Mouse (Mus musculus): ENCODE results near the gene Fam189b.
A peak's percentile ranks its signal among the peaks of the same experiment; 100 is the strongest.
"Not testable (repeated sequence)": the region's sequence is repeated elsewhere in the genome, so short reads cannot be mapped to it uniquely, and the experiment has no call there.

Fam189b gene

DNA sequence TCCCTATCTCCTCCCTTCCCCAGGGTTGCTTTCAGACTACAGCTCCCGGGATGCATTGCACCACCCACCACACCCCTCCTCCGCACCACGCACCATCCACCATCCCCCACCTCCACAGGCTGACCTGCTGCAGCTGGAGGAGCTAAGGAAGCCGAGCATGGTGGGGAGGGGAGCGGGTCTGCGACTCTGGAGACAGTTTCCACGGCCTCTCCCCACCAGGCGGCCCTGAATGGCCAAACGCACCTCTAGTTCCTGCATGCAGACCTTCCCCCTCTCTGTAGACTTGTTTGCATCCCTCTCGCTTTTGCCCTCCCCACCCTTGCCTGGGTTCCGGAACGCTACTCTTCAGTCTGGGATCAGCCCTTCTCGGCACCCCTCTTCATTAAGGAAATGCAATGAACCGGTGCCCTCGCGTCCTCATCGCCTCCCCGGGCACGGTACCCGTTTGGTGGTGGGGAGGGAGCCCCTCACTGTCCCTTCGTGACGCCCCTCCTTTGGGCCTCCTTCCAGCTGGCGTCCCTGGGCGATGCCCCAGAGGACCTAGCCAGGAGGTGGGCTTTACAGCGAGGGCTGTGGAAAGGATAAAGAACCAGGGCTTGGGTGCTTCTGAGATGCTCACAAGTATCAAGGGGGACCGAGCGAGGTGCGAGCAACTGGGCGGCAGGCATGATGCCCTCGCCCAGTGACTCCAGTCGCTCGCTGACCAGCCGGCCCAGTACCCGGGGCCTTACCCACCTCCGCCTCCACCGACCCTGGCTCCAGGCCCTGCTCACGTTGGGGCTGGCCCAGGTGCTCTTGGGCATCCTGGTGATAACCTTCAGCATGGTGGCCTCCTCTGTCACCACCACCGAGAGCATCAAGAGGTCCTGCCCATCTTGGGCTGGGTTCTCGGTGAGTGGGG lies at the start of gene Fam189b:
TSS of gene Fam189b (plus strand) at position 86 of the 901 bp plus-strand sequence.
- peak; percentile 69 to 79 for DNase-seq (ENCODE audit: low spot score in 2 of 2)

- no peak for DNase-seq (ENCODE audit: low spot score in 2 of 2)
Measured at GRCm38 (mm10) chr3:89133752-89134151, 49.2 kb upstream of the Fam189b start.

GRCm38 (mm10) chr3:89135958-89136357 lies 47.0 kb upstream of the Fam189b start, which contains the start of gene Pklr:
TSS of gene Pklr (plus strand) at chr3:89136142.
- no peak for DNase-seq (ENCODE audit: low spot score in 2 of 2)

GRCm38 (mm10) chr3:89136365-89136764 lies 46.6 kb upstream of the Fam189b start:
- no peak for DNase-seq (ENCODE audit: low spot score in 2 of 2)

DNA sequence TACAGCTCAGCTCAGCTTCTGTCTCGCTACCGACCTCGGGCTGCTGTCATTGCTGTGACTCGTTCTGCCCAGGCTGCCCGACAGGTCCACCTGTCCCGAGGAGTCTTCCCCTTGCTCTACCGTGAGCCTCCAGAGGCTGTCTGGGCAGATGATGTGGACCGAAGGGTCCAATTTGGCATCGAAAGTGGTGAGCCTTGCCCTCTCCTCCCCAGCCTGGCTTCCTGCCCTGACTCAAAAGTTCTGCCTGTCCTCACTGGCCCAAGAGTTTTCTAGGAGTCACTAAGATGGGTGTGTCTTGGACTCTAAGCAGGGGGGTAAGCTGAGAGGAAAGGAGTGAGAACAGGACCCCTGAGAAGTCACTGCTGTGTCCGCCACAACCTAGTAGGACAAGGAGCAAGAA lies 38.1 kb upstream of the Fam189b start:
- DNase-seq (ENCODE audit: low spot score in 2 of 2), result no peak

DNA sequence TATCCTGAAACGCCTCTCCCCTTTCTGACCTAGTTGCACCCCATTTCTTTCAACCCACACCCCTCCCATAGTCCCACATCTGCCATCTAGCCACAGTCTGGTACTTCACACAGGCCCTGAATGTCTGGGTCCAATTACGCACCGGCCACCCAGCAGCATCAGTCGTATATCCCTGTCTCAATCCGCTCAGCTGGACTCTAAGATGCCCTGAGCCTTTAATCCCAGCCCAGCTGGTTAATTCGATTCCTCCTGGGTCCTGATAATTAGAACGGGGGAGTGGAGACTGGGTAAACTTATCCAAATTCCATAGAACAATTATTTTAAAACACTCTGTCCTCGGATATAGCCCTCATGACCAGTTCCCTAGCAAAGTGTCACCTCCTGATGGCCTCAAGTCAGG lies 37.4 kb upstream of the Fam189b start:
- no peak for DNase-seq (ENCODE audit: low spot score in 2 of 2)

GRCm38 (mm10) chr3:89147101-89147978 lies 35.6 kb upstream of the Fam189b start:
- no peak for DNase-seq (ENCODE audit: low spot score in 2 of 2)

- DNase-seq (ENCODE audit: low spot score in 2 of 2), result no peak
Measured at GRCm38 (mm10) chr3:89147979-89148311, 35.0 kb upstream of the Fam189b start.

DNA sequence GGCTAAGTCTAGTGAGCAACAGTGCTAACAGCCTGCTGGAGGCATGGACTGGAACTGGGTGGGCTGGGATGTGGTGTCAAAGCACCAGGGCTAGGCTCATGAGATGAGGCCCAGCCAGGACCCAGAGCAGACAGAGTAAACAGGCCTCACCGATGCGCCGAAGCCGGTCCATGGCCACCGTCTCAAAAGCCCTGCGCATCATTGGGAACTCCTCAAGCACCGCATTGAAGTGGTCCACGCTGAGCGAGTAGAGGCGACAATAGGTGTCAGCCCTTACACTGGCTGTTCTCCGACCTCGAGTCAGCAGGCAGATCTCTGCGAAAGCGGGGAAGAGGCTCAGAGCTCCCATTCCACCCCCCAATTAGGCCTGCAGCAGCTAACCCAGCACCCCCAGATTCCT lies 34.4 kb upstream of the Fam189b start:
- DNase-seq (ENCODE audit: low spot score in 2 of 2), result no peak

- DNase-seq (ENCODE audit: low spot score in 2 of 2), result no peak
Measured at GRCm38 (mm10) chr3:89152084-89152835, 30.7 kb upstream of the Fam189b start.

DNA sequence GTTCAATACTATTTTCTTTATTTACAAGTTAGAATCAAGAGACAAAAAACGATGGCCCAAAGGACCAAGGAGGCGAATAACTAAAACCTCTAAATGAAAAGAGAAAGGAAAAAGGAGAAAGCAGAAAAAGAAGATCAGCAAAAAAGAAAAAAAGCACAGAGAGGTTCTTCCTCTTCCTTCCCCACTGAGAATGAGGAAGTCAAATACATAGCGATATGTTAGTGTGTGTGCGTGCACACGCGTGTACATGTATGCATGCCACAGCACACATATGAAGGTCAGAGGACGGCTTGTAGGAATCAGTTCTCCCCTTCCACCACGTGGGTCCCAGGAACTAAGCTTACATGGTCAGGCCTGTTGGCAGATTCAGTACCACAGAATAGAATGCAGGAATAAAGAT lies 26.0 kb upstream of the Fam189b start:
- no peak for DNase-seq (ENCODE audit: low spot score in 2 of 2)

GRCm38 (mm10) chr3:89158651-89159050 lies 24.3 kb upstream of the Fam189b start:
- no peak for DNase-seq (ENCODE audit: low spot score in 2 of 2)

- DNase-seq (ENCODE audit: low spot score in 2 of 2), result no peak
Measured at GRCm38 (mm10) chr3:89159211-89159610, 23.7 kb upstream of the Fam189b start.

- DNase-seq (ENCODE audit: low spot score in 2 of 2), result peak in 1 of 2 experiments; percentile 78
Measured at GRCm38 (mm10) chr3:89159616-89160344, 23.2 kb upstream of the Fam189b start, which contains the start of gene Hcn3. TSS of gene Hcn3 (minus strand) at chr3:89160196.

DNA sequence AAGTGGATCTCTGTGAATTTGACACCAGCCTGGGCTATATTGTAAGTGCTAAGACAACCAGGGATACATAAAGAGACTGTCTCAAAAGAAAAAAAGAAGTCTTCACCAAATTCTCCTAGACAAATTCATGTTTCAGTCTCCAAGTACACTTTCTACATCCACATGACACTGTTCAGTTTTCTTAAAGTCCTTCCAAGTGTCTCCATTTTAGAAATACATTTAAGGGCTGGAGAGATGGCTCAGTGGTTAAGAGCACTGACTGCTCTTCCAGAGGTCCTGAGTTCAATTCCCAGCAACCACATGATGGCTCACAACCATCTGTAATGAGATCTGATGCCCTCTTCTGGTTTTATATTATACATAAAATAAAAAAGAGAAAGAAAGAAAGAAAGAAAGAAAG lies 21.7 kb upstream of the Fam189b start:
- not testable (repeated sequence) for DNase-seq (ENCODE audit: low spot score in 2 of 2)

DNA sequence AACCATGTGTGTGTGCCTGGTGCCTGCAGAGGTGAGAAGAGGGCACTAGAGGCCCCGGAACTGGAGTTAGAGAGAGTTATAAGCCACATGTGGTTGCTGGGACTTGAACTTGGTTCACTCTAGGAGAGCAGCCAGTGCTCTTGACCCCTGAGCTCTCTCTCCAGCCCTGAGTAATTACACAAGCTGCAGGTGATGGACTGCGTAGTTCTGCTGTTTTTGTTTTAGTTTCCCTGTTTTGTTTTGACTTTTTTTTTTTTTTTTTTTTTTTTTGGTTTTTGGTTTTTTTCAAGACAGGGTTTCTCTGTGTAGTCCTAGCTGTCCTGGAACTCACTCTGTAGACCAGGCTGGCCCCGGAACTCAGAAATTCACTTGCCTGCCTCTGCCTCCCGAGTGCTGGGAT lies 21.2 kb upstream of the Fam189b start:
- DNase-seq (ENCODE audit: low spot score in 2 of 2), result no peak

DNA sequence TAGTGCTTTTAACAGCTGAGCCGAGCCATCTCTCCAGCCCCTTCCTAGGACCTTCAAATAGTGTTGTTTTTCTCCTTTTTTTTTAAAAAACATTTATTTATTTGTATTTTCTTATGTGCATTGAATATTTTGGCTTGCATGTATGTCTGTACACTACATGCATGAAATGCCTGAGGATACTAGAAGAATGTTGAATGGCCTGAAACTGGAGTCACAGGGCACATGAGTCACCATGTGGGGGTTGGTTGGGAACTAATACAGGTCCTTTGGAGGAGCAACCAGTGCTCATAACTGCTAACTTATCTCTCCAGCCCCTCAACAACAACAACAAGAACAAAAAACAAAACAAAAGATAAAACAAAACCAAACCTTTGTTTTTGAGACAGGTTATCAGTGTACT lies 19.8 kb upstream of the Fam189b start:
- DNase-seq (ENCODE audit: low spot score in 2 of 2), result no peak

DNA sequence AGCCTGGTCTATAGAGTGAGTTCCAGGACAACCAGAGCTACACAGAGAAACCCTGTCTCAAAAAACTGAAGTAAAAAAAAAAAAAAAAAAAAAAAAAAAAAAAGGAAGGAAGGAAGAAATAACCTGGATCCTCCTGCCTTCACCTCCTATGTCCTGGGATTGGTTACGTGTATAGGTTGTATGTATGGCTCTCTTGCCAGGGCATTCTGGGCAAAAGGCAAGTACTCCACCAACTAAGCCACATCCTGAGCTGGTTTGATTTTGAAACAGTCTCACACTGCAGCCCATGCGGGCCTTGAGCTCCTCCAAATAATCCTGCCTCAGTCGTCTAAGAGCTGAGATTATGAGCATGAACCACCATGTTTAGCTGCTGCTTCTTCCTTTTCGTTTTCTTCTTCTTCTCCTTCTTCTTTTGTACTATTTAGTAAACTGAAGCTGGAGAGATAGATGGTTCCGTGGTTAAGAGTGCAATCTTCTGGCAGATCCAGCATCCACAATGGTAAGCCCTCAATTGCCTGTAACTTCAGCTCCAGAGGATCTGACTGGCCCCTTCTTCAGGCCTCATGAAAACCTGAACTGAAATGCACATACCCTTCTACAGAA lies 19.2 kb upstream of the Fam189b start:
- DNase-seq (ENCODE audit: low spot score in 2 of 2), result no peak

- DNase-seq (ENCODE audit: low spot score in 2 of 2), result peak; percentile 77 to 91
Measured at GRCm38 (mm10) chr3:89164506-89165267, 18.3 kb upstream of the Fam189b start, which contains the start of gene Clk2. TSS of gene Clk2 (plus strand) at chr3:89164795.

Measured in cerebellum, postnatal 4 days (tissue).